Mouse (Mus musculus) testis, postnatal 10 days (tissue): ENCODE measurements around the gene Usp34.
"Not testable (repeated sequence)": the region's sequence is repeated elsewhere in the genome, so short reads cannot be mapped to it uniquely, and the experiment has no call there.

Experiments used
- DNase-seq: peaks from one replicate; pipeline ENCODE4 v3.0.0; 2021; ENCODE audit warnings: low spot score

Gene Usp34

GRCm38 (mm10) chr11:23498609-23499008 lies 191.9 kb downstream of the Usp34 start:
- DNase-seq = no peak

- DNase-seq = not testable (repeated sequence)
Observed at GRCm38 (mm10) chr11:23504801-23505200, 198.1 kb downstream of the Usp34 start.

GRCm38 (mm10) chr11:23514785-23515184 lies 208.1 kb downstream of the Usp34 start:
- DNase-seq = not testable (repeated sequence)

GRCm38 (mm10) chr11:23515315-23515714 lies 208.6 kb downstream of the Usp34 start:
- no peak for DNase-seq

GRCm38 (mm10) chr11:23518981-23519380 lies 212.3 kb downstream of the Usp34 start:
- DNase-seq = no peak

GRCm38 (mm10) chr11:23520473-23521205 lies 213.9 kb downstream of the Usp34 start, which contains the start of gene 1700093K21Rik:
TSS of gene 1700093K21Rik (minus strand) at chr11:23521155.
- DNase-seq = no peak

- DNase-seq = no peak
Observed at GRCm38 (mm10) chr11:23537446-23537845, 230.8 kb downstream of the Usp34 start.
